Mouse (Mus musculus): ENCODE measurements around the gene Trpd52l3. TPM values are rescaled to one million over a fixed set of nuclear protein-coding genes. Genes with fewer than 3 reads are reported as not detected.

The Trpd52l3 gene
- polyA plus RNA-seq (2016; fragmentation: Nextera tagmentation; extraction: Ambion mirVana): not detected in 2 replicates

- H3K36me3 ChIP-seq (replicated peaks): no peaks in the 10 kb centered on the region
- 93% methylated on average over 9 of the region's 9 CpGs for WGBS
- no peaks in the 10 kb centered on the region for H3K27me3 ChIP-seq
These were observed at the start of gene Trpd52l3 for GRCm38 (mm10) chr19:30003621-30004020. TSS of gene Trpd52l3 (plus strand) at chr19:30003790.

GRCm38 (mm10) chr19:29953833-29954232 is 49.8 kb upstream of the Trpd52l3 start:
- no peaks in the 10 kb centered on the region for H3K9me3 ChIP-seq
- H3K4me3 ChIP-seq (replicated peaks): no peak overlapping the region
- peaks cover 3% of the 10 kb centered on the region for H3K4me1 ChIP-seq
- 89% methylated on average over 3 of the region's 3 CpGs for WGBS
- ATAC-seq (ENCODE audit: low FRiP score): no peak
- no peak overlapping the region for H3K27ac ChIP-seq
- no peak overlapping the region for H3K4me2 ChIP-seq
- no peaks in the 10 kb centered on the region for H3K36me3 ChIP-seq (replicated peaks)
- H3K9ac ChIP-seq: no peak overlapping the region
- H3K27me3 ChIP-seq: no peaks in the 10 kb centered on the region

More at GRCm38 (mm10) chr19:30003621-30004020, at the start of gene Trpd52l3:
- H3K4me1 ChIP-seq: peaks cover 9% of the 10 kb centered on the region
- ATAC-seq (ENCODE audit: low FRiP score): no peak
- H3K9me3 ChIP-seq: no peaks in the 10 kb centered on the region
- H3K4me3 ChIP-seq (replicated peaks): no peak within 1 kb of the TSS
- no peak within 1 kb of the TSS for H3K27ac ChIP-seq
- no peak within 1 kb of the TSS for H3K4me2 ChIP-seq
- H3K9ac ChIP-seq: no peak within 1 kb of the TSS

GRCm38 (mm10) chr19:29955454-29955853 is 48.1 kb upstream of the Trpd52l3 start:
- Histone ChIP-seq H3K27me3 (no peaks in the 10 kb centered on the region), H3K4me1 (no peaks in the 10 kb centered on the region), H3K4me2 (no peak overlapping the region), H3K4me3 (replicated peaks) (no peak overlapping the region), H3K9ac (no peak overlapping the region), H3K27ac (no peak overlapping the region), H3K36me3 (replicated peaks) (no peaks in the 10 kb centered on the region), H3K9me3 (no peaks in the 10 kb centered on the region)
- 76% methylated on average over 2 of the region's 2 CpGs for WGBS
- no peak for ATAC-seq (ENCODE audit: low FRiP score)

GRCm38 (mm10) chr19:29960906-29961305 is 42.7 kb upstream of the Trpd52l3 start:
- no peak overlapping the region for H3K9ac ChIP-seq
- 76% methylated on average over 4 of the region's 4 CpGs for WGBS
- no peaks in the 10 kb centered on the region for H3K27me3 ChIP-seq
- no peaks in the 10 kb centered on the region for H3K9me3 ChIP-seq
- H3K36me3 ChIP-seq (replicated peaks): no peaks in the 10 kb centered on the region
- ATAC-seq (ENCODE audit: low FRiP score): no peak
- H3K4me1 ChIP-seq: no peaks in the 10 kb centered on the region
- no peak overlapping the region for H3K27ac ChIP-seq
- no peak overlapping the region for H3K4me2 ChIP-seq
- H3K4me3 ChIP-seq (replicated peaks): no peak overlapping the region

GRCm38 (mm10) chr19:29961842-29962241 is 41.7 kb upstream of the Trpd52l3 start:
- WGBS: 84% methylated on average over 6 of the region's 6 CpGs
- Histone ChIP-seq H3K4me2 (no peak overlapping the region), H3K27me3 (no peaks in the 10 kb centered on the region), H3K36me3 (replicated peaks) (no peaks in the 10 kb centered on the region), H3K9me3 (peaks cover 6% of the 10 kb centered on the region; the same call in 1 of the 2 replicates), H3K27ac (no peak overlapping the region), H3K9ac (no peak overlapping the region), H3K4me3 (replicated peaks) (no peak overlapping the region), H3K4me1 (no peaks in the 10 kb centered on the region)
- ATAC-seq (ENCODE audit: low FRiP score): no peak

GRCm38 (mm10) chr19:29963598-29964092 is 39.9 kb upstream of the Trpd52l3 start:
- H3K9ac ChIP-seq: no peak overlapping the region
- H3K4me3 ChIP-seq (replicated peaks): no peak overlapping the region
- H3K27me3 ChIP-seq: no peaks in the 10 kb centered on the region
- no peak overlapping the region for H3K27ac ChIP-seq
- H3K9me3 ChIP-seq: peaks cover 8% of the 10 kb centered on the region; the same call in 1 of the 2 replicates
- 90% methylated on average over 2 of the region's 2 CpGs for WGBS
- H3K4me1 ChIP-seq: no peaks in the 10 kb centered on the region
- H3K36me3 ChIP-seq (replicated peaks): no peaks in the 10 kb centered on the region
- no peak for ATAC-seq (ENCODE audit: low FRiP score)
- H3K4me2 ChIP-seq: no peak overlapping the region

GRCm38 (mm10) chr19:29967960-29968359 is 35.6 kb upstream of the Trpd52l3 start:
- no peak for ATAC-seq (ENCODE audit: low FRiP score)
- H3K4me1 ChIP-seq: no peaks in the 10 kb centered on the region
- H3K9me3 ChIP-seq: peaks cover 8% of the 10 kb centered on the region; the same call in 1 of the 2 replicates
- no peak overlapping the region for H3K9ac ChIP-seq
- H3K4me2 ChIP-seq: no peak overlapping the region
- H3K36me3 ChIP-seq (replicated peaks): no peaks in the 10 kb centered on the region
- H3K27me3 ChIP-seq: no peaks in the 10 kb centered on the region
- WGBS: 89% methylated on average over 3 of the region's 3 CpGs
- H3K27ac ChIP-seq: no peak overlapping the region
- H3K4me3 ChIP-seq (replicated peaks): no peak overlapping the region

GRCm38 (mm10) chr19:29973396-29973795 is 30.2 kb upstream of the Trpd52l3 start:
- Histone ChIP-seq H3K27ac (no peak overlapping the region), H3K9ac (no peak overlapping the region)
- 79% methylated on average over 5 of the region's 5 CpGs for WGBS

GRCm38 (mm10) chr19:29978847-29979246 is 24.7 kb upstream of the Trpd52l3 start:
- ATAC-seq (ENCODE audit: low FRiP score): no peak
- H3K4me1 ChIP-seq: no peaks in the 10 kb centered on the region
- H3K4me3 ChIP-seq (replicated peaks): no peak overlapping the region
- no peak overlapping the region for H3K27ac ChIP-seq
- 62% methylated on average over 2 of the region's 2 CpGs for WGBS
- no peaks in the 10 kb centered on the region for H3K9me3 ChIP-seq
- H3K27me3 ChIP-seq: no peaks in the 10 kb centered on the region
- no peaks in the 10 kb centered on the region for H3K36me3 ChIP-seq (replicated peaks)
- H3K4me2 ChIP-seq: no peak overlapping the region
- no peak overlapping the region for H3K9ac ChIP-seq

More at GRCm38 (mm10) chr19:29973396-29973795, 30.2 kb upstream of the Trpd52l3 start:
- Histone ChIP-seq H3K27me3 (no peaks in the 10 kb centered on the region), H3K4me1 (no peaks in the 10 kb centered on the region), H3K4me2 (no peak overlapping the region), H3K4me3 (replicated peaks) (no peak overlapping the region), H3K36me3 (replicated peaks) (no peaks in the 10 kb centered on the region), H3K9me3 (no peaks in the 10 kb centered on the region)
- no peak for ATAC-seq (ENCODE audit: low FRiP score)

GRCm38 (mm10) chr19:29979452-29980089 is 24.0 kb upstream of the Trpd52l3 start:
- Histone ChIP-seq H3K36me3 (replicated peaks) (no peaks in the 10 kb centered on the region), H3K4me3 (replicated peaks) (no peak overlapping the region), H3K9me3 (no peaks in the 10 kb centered on the region), H3K27me3 (no peaks in the 10 kb centered on the region), H3K27ac (no peak overlapping the region), H3K4me1 (no peaks in the 10 kb centered on the region), H3K9ac (no peak overlapping the region), H3K4me2 (no peak overlapping the region)
- ATAC-seq (ENCODE audit: low FRiP score): no peak
- WGBS: 78% methylated on average over 8 of the region's 8 CpGs

GRCm38 (mm10) chr19:29984208-29985005 is 19.2 kb upstream of the Trpd52l3 start:
- ATAC-seq (ENCODE audit: low FRiP score): no peak
- no peaks in the 10 kb centered on the region for H3K4me1 ChIP-seq
- 82% methylated on average over 16 of the region's 16 CpGs for WGBS
- H3K36me3 ChIP-seq (replicated peaks): no peaks in the 10 kb centered on the region
- H3K4me2 ChIP-seq: no peak overlapping the region
- H3K9me3 ChIP-seq: no peaks in the 10 kb centered on the region
- H3K4me3 ChIP-seq (replicated peaks): no peak overlapping the region
- no peaks in the 10 kb centered on the region for H3K27me3 ChIP-seq
- H3K9ac ChIP-seq: no peak overlapping the region
- no peak overlapping the region for H3K27ac ChIP-seq

- no peak for ATAC-seq (ENCODE audit: low FRiP score)
These were observed 17.0 kb upstream of the Trpd52l3 start for GRCm38 (mm10) chr19:29986464-29987091.

More at GRCm38 (mm10) chr19:29986464-29987091, 17.0 kb upstream of the Trpd52l3 start:
- H3K4me2 ChIP-seq: no peak overlapping the region
- no peaks in the 10 kb centered on the region for H3K9me3 ChIP-seq
- no peaks in the 10 kb centered on the region for H3K4me1 ChIP-seq
- H3K4me3 ChIP-seq (replicated peaks): no peak overlapping the region
- no peaks in the 10 kb centered on the region for H3K36me3 ChIP-seq (replicated peaks)
- H3K27me3 ChIP-seq: no peaks in the 10 kb centered on the region
- H3K27ac ChIP-seq: no peak overlapping the region
- no peak overlapping the region for H3K9ac ChIP-seq
- WGBS: 90% methylated on average over 12 of the region's 12 CpGs

Measured in forebrain, embryonic 12.5 days (tissue).